Mouse (Mus musculus): Measurements from ENCODE around the gene BC034090. TPM values are rescaled to one million over a fixed set of nuclear protein-coding genes. Genes with fewer than 3 reads are reported as not detected.

BC034090 gene
- total RNA-seq, 2 experiments from 2014 or later, result 28.5 to 31.8 TPM

GRCm38 (mm10) chr1:155244771-155245211, 547 bp upstream of the BC034090 start:
- DNase-seq, result peak; percentile 32 to 62

- DNase-seq, result no peak
Observed at GRCm38 (mm10) chr1:155242488-155242745, 1.8 kb downstream of the BC034090 start.

GRCm38 (mm10) chr1:155241701-155242487, 2.4 kb downstream of the BC034090 start:
- DNase-seq, result peak in 1 of 2 experiments; percentile 32

GRCm38 (mm10) chr1:155239962-155240717, 4.1 kb downstream of the BC034090 start:
- DNase-seq, result peak; percentile 70

- no peak for DNase-seq
Observed at GRCm38 (mm10) chr1:155239169-155239568, 5.1 kb downstream of the BC034090 start.

GRCm38 (mm10) chr1:155238126-155238525, 6.1 kb downstream of the BC034090 start:
- no peak for DNase-seq

- peak; percentile 28 to 38 for DNase-seq
Observed at GRCm38 (mm10) chr1:155237390-155237789, 6.9 kb downstream of the BC034090 start.

- peak; percentile 65 to 79 for DNase-seq
Observed at GRCm38 (mm10) chr1:155236306-155237024, 7.8 kb downstream of the BC034090 start.

- no peak for DNase-seq
Observed at GRCm38 (mm10) chr1:155235641-155236040, 8.6 kb downstream of the BC034090 start.

- peak; percentile 87 to 91 for DNase-seq
Observed at GRCm38 (mm10) chr1:155233931-155234607, 10.2 kb downstream of the BC034090 start.

GRCm38 (mm10) chr1:155233378-155233777, 10.9 kb downstream of the BC034090 start:
- DNase-seq, result no peak

GRCm38 (mm10) chr1:155232786-155233185, 11.5 kb downstream of the BC034090 start:
- DNase-seq, result no peak

GRCm38 (mm10) chr1:155232385-155232784, 11.9 kb downstream of the BC034090 start:
- DNase-seq, result no peak

- peak; percentile 76 to 84 for DNase-seq
Observed at GRCm38 (mm10) chr1:155229464-155230411, 14.5 kb downstream of the BC034090 start.

- peak; percentile 83 to 87 for DNase-seq
Observed at GRCm38 (mm10) chr1:155223849-155224554, 20.2 kb downstream of the BC034090 start.

GRCm38 (mm10) chr1:155223036-155223435, 21.2 kb downstream of the BC034090 start:
- no peak for DNase-seq

- DNase-seq, result peak in 1 of 2 experiments; percentile 66
Observed at GRCm38 (mm10) chr1:155222101-155222669, 22.1 kb downstream of the BC034090 start.

- DNase-seq, result no peak
Observed at GRCm38 (mm10) chr1:155218924-155219323, 25.3 kb downstream of the BC034090 start.

GRCm38 (mm10) chr1:155217865-155218541, 26.2 kb downstream of the BC034090 start:
- DNase-seq, result peak; percentile 65 to 78

Data from heart, adult 18-20 months (tissue).